Mouse (Mus musculus): Measurements from ENCODE around the gene Yy1.

- no peak for TF ChIP-seq GATA1 (IDR thresholded peaks at IDR 0.05; ENCODE audit: borderline replicate concordance, low read length)
- no peak for TF ChIP-seq FLI1 (IDR thresholded peaks at IDR 0.05; ENCODE audit: low read length)
Observed at GRCm38 (mm10) chr12:108780108-108780877, 12.5 kb upstream of the Yy1 start.

Measured in megakaryocyte, embryonic 14.5 days (primary cell).